ENCODE assay signal across 11 mouse cellular contexts in genomic region chr6:83068221-83068620, GRCm38 (mm10). TPM values are rescaled to one million over a fixed set of nuclear protein-coding genes. Genes with fewer than 3 reads are reported as not detected.
DNase-seq lines count a peak whose midpoint lies in the region; ATAC-seq lines count a peak whose summit lies in the region.
"Had no signal": no experiment of that assay in that cellular context is flagged by ENCODE, and none has a peak within 500 bp of the region (broad histone marks: within the 10 kb centered on the region; RNA-seq: fewer than 3 reads in every experiment).

No protein-coding gene starts in this region.

- no peak overlapping the region for H3K27ac ChIP-seq in heart, embryonic 11.5 days (ENCODE audit: low read depth, low read length)
- H3K27ac ChIP-seq in lung, embryonic 15.5 days, result no peak overlapping the region
- H3K27ac ChIP-seq in hindbrain, embryonic 12.5 days, result no peak overlapping the region
- H3K27ac ChIP-seq in neural tube, embryonic 13.5 days (replicated peaks), result no peak overlapping the region
- H3K27ac ChIP-seq: macrophage had no signal

- H3K9ac ChIP-seq in heart, embryonic 11.5 days (ENCODE audit: low read depth, low read length), result no peak overlapping the region
- H3K9ac ChIP-seq in lung, embryonic 15.5 days, result no peak overlapping the region
- H3K9ac ChIP-seq in hindbrain, embryonic 12.5 days, result no peak overlapping the region
- H3K9ac ChIP-seq in neural tube, embryonic 13.5 days, result peak overlapping the region; percentile 38; the same call in 1 of the 2 replicates

- H3K4me2 ChIP-seq in heart, embryonic 11.5 days, result peak overlapping the region; percentile 56; the same call in 1 of the 2 replicates
- H3K4me2 ChIP-seq in lung, embryonic 15.5 days, result peak overlapping the region; percentile 52
- no peak overlapping the region for H3K4me2 ChIP-seq in hindbrain, embryonic 12.5 days (replicated peaks)
- H3K4me2 ChIP-seq in neural tube, embryonic 13.5 days, result peak overlapping the region; percentile 43

- H3K36me3 ChIP-seq in heart, embryonic 11.5 days (ENCODE audit: control insufficient read depth, insufficient read depth, low read length), result no peaks in the 10 kb centered on the region
- H3K36me3 ChIP-seq in lung, embryonic 15.5 days, result no peaks in the 10 kb centered on the region
- H3K36me3 ChIP-seq in hindbrain, embryonic 12.5 days, result no peaks in the 10 kb centered on the region
- H3K36me3 ChIP-seq in neural tube, embryonic 13.5 days, result no peaks in the 10 kb centered on the region

- intact Hi-C loops in heart, postnatal 14 days (cut with DNase I), result no loop called here

- H3K4me3 ChIP-seq in heart, embryonic 11.5 days (ENCODE audit: low read depth, low read length), result peak overlapping the region; percentile 27
- H3K4me3 ChIP-seq in lung, embryonic 15.5 days, result peak overlapping the region; percentile 29; the same call in 1 of the 2 replicates
- H3K4me3 ChIP-seq in hindbrain, embryonic 12.5 days, result 0 out of 2 replicates have a peak overlapping the region, but pooled peaks have one; percentile 23
- H3K4me3 ChIP-seq in neural tube, embryonic 13.5 days, result peak overlapping the region; percentile 31

- 2% methylated on average over 8 of the region's 8 CpGs for WGBS in heart, embryonic 11.5 days (ENCODE audit: insufficient replicate concordance)
- 5% methylated on average over 8 of the region's 8 CpGs for WGBS in lung, embryonic 15.5 days
- 3% methylated on average over 8 of the region's 8 CpGs for WGBS in hindbrain, embryonic 12.5 days
- 5% methylated on average over 8 of the region's 8 CpGs for WGBS in neural tube, embryonic 13.5 days

- DNase-seq in heart, postnatal 14 days, result no peak
- no peak for DNase-seq in lung, adult 18-20 months
- no peak for DNase-seq in right cerebral cortex, adult 18-20 months
- no peak for DNase-seq in ovary, postnatal 10 days (ENCODE audit: low spot score)

- H3K27me3 ChIP-seq in heart, embryonic 11.5 days (ENCODE audit: control insufficient read depth, insufficient read depth, low read length), result peaks cover 98% of the 10 kb centered on the region
- peaks cover 100% of the 10 kb centered on the region for H3K27me3 ChIP-seq in lung, embryonic 15.5 days
- H3K27me3 ChIP-seq in hindbrain, embryonic 12.5 days, result peaks cover 99% of the 10 kb centered on the region
- H3K27me3 ChIP-seq in neural tube, embryonic 13.5 days, result peaks cover 100% of the 10 kb centered on the region

- H3K9me3 ChIP-seq in heart, embryonic 11.5 days (replicated peaks; ENCODE audit: control insufficient read depth, low read length), result no peaks in the 10 kb centered on the region
- H3K9me3 ChIP-seq in lung, embryonic 15.5 days, result no peaks in the 10 kb centered on the region
- H3K9me3 ChIP-seq in hindbrain, embryonic 12.5 days (replicated peaks), result no peaks in the 10 kb centered on the region
- H3K9me3 ChIP-seq in neural tube, embryonic 13.5 days, result no peaks in the 10 kb centered on the region

- peaks cover 15% of the 10 kb centered on the region for H3K4me1 ChIP-seq in heart, embryonic 11.5 days (ENCODE audit: control insufficient read depth, insufficient read depth, low read length)
- H3K4me1 ChIP-seq in lung, embryonic 15.5 days, result peaks cover 25% of the 10 kb centered on the region
- H3K4me1 ChIP-seq in hindbrain, embryonic 12.5 days, result peaks cover 19% of the 10 kb centered on the region
- peaks cover 26% of the 10 kb centered on the region for H3K4me1 ChIP-seq in neural tube, embryonic 13.5 days (replicated peaks)

- ATAC-seq in heart, embryonic 11.5 days (replicated peaks; ENCODE audit: insufficient number of reproducible peaks, low FRiP score, low TSS enrichment), result no peak
- ATAC-seq in lung, embryonic 15.5 days (ENCODE audit: borderline replicate concordance, extremely low read depth, low FRiP score, low TSS enrichment), result no peak
- no peak for ATAC-seq in hindbrain, embryonic 12.5 days (ENCODE audit: low FRiP score)
- no peak for ATAC-seq in neural tube, embryonic 13.5 days (ENCODE audit: low read depth)

RNA-seq across cellular contexts. Expression of gene Tlx2, which starts 1.9 kb away (rescaled TPM):
- polyA plus RNA-seq in heart, embryonic 11.5 days (2014; fragmentation: Nextera tagmentation; extraction: Ambion mirVana), result 0.23 TPM in 1 of 2 replicates, not detected in the other
- total RNA-seq in heart, postnatal 14 days (2021), result not detected
- polyA plus RNA-seq in lung, embryonic 15.5 days (2015; fragmentation: Nextera tagmentation; extraction: Ambion mirVana), result 0.38 and 1.0 TPM in 2 replicates
- 4.4 and 6.0 TPM in 2 replicates for polyA plus RNA-seq in hindbrain, embryonic 12.5 days (2016; fragmentation: Nextera tagmentation; extraction: Ambion mirVana)
- 13.3 and 16.1 TPM in 2 replicates for polyA plus RNA-seq in neural tube, embryonic 13.5 days (2015; fragmentation: Nextera tagmentation; extraction: Ambion mirVana)
- total RNA-seq: gastrocnemius, adult 18-20 months; layer of hippocampus, adult 8-10 months had no signal
- polyA plus RNA-seq: macrophage had no signal

RNA-seq across cellular contexts. Expression of gene Pcgf1, which starts 9.4 kb away (rescaled TPM):
- polyA plus RNA-seq in heart, embryonic 11.5 days (2014; fragmentation: Nextera tagmentation; extraction: Ambion mirVana), result 15.1 and 17.0 TPM in 2 replicates
- total RNA-seq in heart, postnatal 14 days (2021), result 1 to 10 TPM; 6.7 to 7.8 TPM
- 30.5 and 31.2 TPM in 2 replicates for polyA plus RNA-seq in lung, embryonic 15.5 days (2015; fragmentation: Nextera tagmentation; extraction: Ambion mirVana)
- 39.1 and 39.5 TPM in 2 replicates for polyA plus RNA-seq in hindbrain, embryonic 12.5 days (2016; fragmentation: Nextera tagmentation; extraction: Ambion mirVana)
- 55.2 and 55.4 TPM in 2 replicates for polyA plus RNA-seq in neural tube, embryonic 13.5 days (2015; fragmentation: Nextera tagmentation; extraction: Ambion mirVana)

RNA-seq across cellular contexts. Expression of gene Dqx1, which starts 10.6 kb away (rescaled TPM):
- polyA plus RNA-seq in heart, embryonic 11.5 days (2014; fragmentation: Nextera tagmentation; extraction: Ambion mirVana), result 0.24 and 0.30 TPM in 2 replicates
- under 1 TPM; 0.57 to 0.61 TPM for total RNA-seq in heart, postnatal 14 days (2021)
- polyA plus RNA-seq in lung, embryonic 15.5 days (2015; fragmentation: Nextera tagmentation; extraction: Ambion mirVana), result 0.98 and 1.7 TPM in 2 replicates
- polyA plus RNA-seq in hindbrain, embryonic 12.5 days (2016; fragmentation: Nextera tagmentation; extraction: Ambion mirVana), result 0.76 and 1.2 TPM in 2 replicates
- polyA plus RNA-seq in neural tube, embryonic 13.5 days (2015; fragmentation: Nextera tagmentation; extraction: Ambion mirVana), result 0.77 and 1.0 TPM in 2 replicates

RNA-seq across cellular contexts. Expression of gene Htra2, which starts 13.1 kb away (rescaled TPM):
- 41.8 and 43.3 TPM in 2 replicates for polyA plus RNA-seq in heart, embryonic 11.5 days (2014; fragmentation: Nextera tagmentation; extraction: Ambion mirVana)
- 10 to 100 TPM; 30.2 to 34.6 TPM for total RNA-seq in heart, postnatal 14 days (2021)
- 76.6 and 78.4 TPM in 2 replicates for polyA plus RNA-seq in lung, embryonic 15.5 days (2015; fragmentation: Nextera tagmentation; extraction: Ambion mirVana)
- 59.9 and 63.4 TPM in 2 replicates for polyA plus RNA-seq in hindbrain, embryonic 12.5 days (2016; fragmentation: Nextera tagmentation; extraction: Ambion mirVana)
- 70.1 and 72.8 TPM in 2 replicates for polyA plus RNA-seq in neural tube, embryonic 13.5 days (2015; fragmentation: Nextera tagmentation; extraction: Ambion mirVana)

RNA-seq across cellular contexts. Expression of gene Aup1, which starts 13.9 kb away (rescaled TPM):
- polyA plus RNA-seq in heart, embryonic 11.5 days (2014; fragmentation: Nextera tagmentation; extraction: Ambion mirVana), result 99.8 and 109 TPM in 2 replicates
- 10 to 100 TPM; 82.7 to 85.5 TPM for total RNA-seq in heart, postnatal 14 days (2021)
- polyA plus RNA-seq in lung, embryonic 15.5 days (2015; fragmentation: Nextera tagmentation; extraction: Ambion mirVana), result 177 and 188 TPM in 2 replicates
- polyA plus RNA-seq in hindbrain, embryonic 12.5 days (2016; fragmentation: Nextera tagmentation; extraction: Ambion mirVana), result 149 and 158 TPM in 2 replicates
- polyA plus RNA-seq in neural tube, embryonic 13.5 days (2015; fragmentation: Nextera tagmentation; extraction: Ambion mirVana), result 169 and 179 TPM in 2 replicates
